Mouse (Mus musculus): ENCODE results near the gene Gripap1. TPM values are rescaled to one million over a fixed set of nuclear protein-coding genes. Genes with fewer than 3 reads are reported as not detected.
"Not testable (repeated sequence)": the region's sequence is repeated elsewhere in the genome, so short reads cannot be mapped to it uniquely, and the experiment has no call there.

The Gripap1 gene
- total and polyA plus RNA-seq, 3 experiments = 20.8 to 25.3 (median 24.6) TPM

DNA sequence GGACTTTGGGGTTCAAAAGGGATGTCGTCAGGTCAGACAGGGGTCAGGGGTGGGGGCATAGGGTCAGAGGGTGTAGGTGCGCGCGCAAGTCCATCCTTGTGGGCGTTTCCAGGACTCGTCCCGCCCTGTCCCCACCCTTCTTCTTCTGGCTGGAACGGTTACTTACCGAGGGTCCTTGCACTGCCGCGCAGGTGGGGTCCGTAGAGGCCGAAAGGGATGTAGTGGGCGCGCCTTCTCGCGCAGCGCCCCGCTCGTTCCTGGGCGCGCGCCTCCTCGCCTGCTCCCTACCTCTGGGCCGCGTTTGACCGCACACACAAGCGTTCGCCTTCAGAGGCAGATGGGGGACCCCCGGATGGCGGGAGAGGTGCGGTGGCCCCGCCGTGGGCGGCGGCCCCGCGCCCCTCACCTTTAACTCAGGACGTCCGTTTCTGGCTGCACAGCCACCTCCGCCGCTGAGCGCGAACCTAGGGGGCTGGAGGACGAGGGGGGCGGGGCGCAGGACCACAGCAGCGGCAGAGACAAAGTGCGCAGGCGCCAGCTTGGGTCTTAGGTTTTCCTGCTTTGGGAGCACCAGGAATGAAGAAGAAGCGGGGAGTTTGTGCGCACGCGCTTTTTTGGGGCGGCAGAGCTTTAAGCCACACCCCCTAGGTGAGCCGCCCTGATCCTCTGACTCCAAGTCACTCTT, 39.0 kb upstream of the Gripap1 start, which contains the start of gene Ccdc120:
Gene Ccdc120, minus strand, starts transcription at position 474 of the 685 bp plus-strand sequence.
- H3K36me3 ChIP-seq (ENCODE audit: control insufficient read depth, insufficient read depth, low read length) = no peaks in the 10 kb centered on the region
- no peaks in the 10 kb centered on the region for H3K4me1 ChIP-seq (ENCODE audit: control insufficient read depth, insufficient read depth, low read length)
- no peaks in the 10 kb centered on the region for H3K79me2 ChIP-seq (replicated peaks; ENCODE audit: control insufficient read depth, insufficient read depth, low read length)
- peak; percentile 65 to 66 for DNase-seq
- WGBS = 7% methylated on average over 55 of the region's 56 CpGs
- TF ChIP-seq EP300 (IDR thresholded peaks at IDR 0.05; ENCODE audit: insufficient read depth, low read depth, low read length) = no peak
- no peak for TF ChIP-seq POLR2A (IDR thresholded peaks at IDR 0.05; ENCODE audit: insufficient read depth, low read depth, low read length)
- TF ChIP-seq CTCF (IDR thresholded peaks at IDR 0.05) = no peak
- peak within 1 kb of the TSS; percentile 74 for H3K9ac ChIP-seq (ENCODE audit: low read depth, low read length)
- H3K27me3 ChIP-seq (ENCODE audit: control insufficient read depth, insufficient read depth, low read length) = no peaks in the 10 kb centered on the region
- H3K4me3 ChIP-seq = peak within 1 kb of the TSS; percentile 53
- intact Hi-C loops (cut with DNase I) = no loop called here
- H3K27ac ChIP-seq = no peak within 1 kb of the TSS

- H3K27ac ChIP-seq; H3K79me2 ChIP-seq (replicated peaks; ENCODE audit: control insufficient read depth, insufficient read depth, low read length); H3K9ac ChIP-seq (ENCODE audit: low read depth, low read length); H3K4me1 ChIP-seq (ENCODE audit: control insufficient read depth, insufficient read depth, low read length); H3K4me3 ChIP-seq; H3K27me3 ChIP-seq (ENCODE audit: control insufficient read depth, insufficient read depth, low read length); H3K36me3 ChIP-seq (ENCODE audit: control insufficient read depth, insufficient read depth, low read length): not testable (repeated sequence)
- intact Hi-C loops (cut with DNase I) = loop anchor here (1.0 kb wide), 1 partner anchor 23 kb away; no protein-coding TSS in a partner anchor
- peak; percentile 49 for TF ChIP-seq CTCF (IDR thresholded peaks at IDR 0.05)
- 12% methylated on average over 3 of the region's 3 CpGs for WGBS
- peak in 1 of 2 experiments; percentile 26 for DNase-seq
Observed at GRCm38 (mm10) chrX:7753627-7754026, 35.9 kb upstream of the Gripap1 start.

GRCm38 (mm10) chrX:7762137-7762920, 27.2 kb upstream of the Gripap1 start, which contains the start of gene Tfe3:
Tfe3 (plus strand) TSS chrX:7762560.
- 24% methylated on average over 38 of the region's 38 CpGs for WGBS
- peak within 1 kb of the TSS; percentile 63 for H3K4me3 ChIP-seq
- peaks cover 5% of the 10 kb centered on the region for H3K36me3 ChIP-seq (ENCODE audit: control insufficient read depth, insufficient read depth, low read length)
- no peak for TF ChIP-seq CTCF (IDR thresholded peaks at IDR 0.05)
- peak; percentile 81 for TF ChIP-seq POLR2A (IDR thresholded peaks at IDR 0.05; ENCODE audit: insufficient read depth, low read depth, low read length)
- H3K9ac ChIP-seq (ENCODE audit: low read depth, low read length) = peak within 1 kb of the TSS; percentile 92
- intact Hi-C loops (cut with DNase I) = no loop called here
- H3K79me2 ChIP-seq (replicated peaks; ENCODE audit: control insufficient read depth, insufficient read depth, low read length) = no peaks in the 10 kb centered on the region
- peak within 1 kb of the TSS; percentile 88 for H3K27ac ChIP-seq
- peaks cover 1% of the 10 kb centered on the region for H3K4me1 ChIP-seq (ENCODE audit: control insufficient read depth, insufficient read depth, low read length)
- DNase-seq = peak; percentile 87 to 95
- no peaks in the 10 kb centered on the region for H3K27me3 ChIP-seq (ENCODE audit: control insufficient read depth, insufficient read depth, low read length)

- no peaks in the 10 kb centered on the region for H3K27me3 ChIP-seq (ENCODE audit: control insufficient read depth, insufficient read depth, low read length)
Observed at GRCm38 (mm10) chrX:7762921-7763197, 26.7 kb upstream of the Gripap1 start.

GRCm38 (mm10) chrX:7763631-7764393, 25.8 kb upstream of the Gripap1 start:
- no peaks in the 10 kb centered on the region for H3K27me3 ChIP-seq (ENCODE audit: control insufficient read depth, insufficient read depth, low read length)
- H3K27ac ChIP-seq = peak overlapping the region; percentile 88; the same call in 1 of the 2 replicates
- H3K36me3 ChIP-seq (ENCODE audit: control insufficient read depth, insufficient read depth, low read length) = peaks cover 5% of the 10 kb centered on the region
- DNase-seq = peak; percentile 52 to 67
- intact Hi-C loops (cut with DNase I) = no loop called here
- 15% methylated on average over 22 of the region's 22 CpGs for WGBS
- H3K79me2 ChIP-seq (replicated peaks; ENCODE audit: control insufficient read depth, insufficient read depth, low read length) = no peaks in the 10 kb centered on the region
- peak overlapping the region; percentile 92 for H3K9ac ChIP-seq (ENCODE audit: low read depth, low read length)
- TF ChIP-seq POLR2A (IDR thresholded peaks at IDR 0.05; ENCODE audit: insufficient read depth, low read depth, low read length) (peak; percentile 32; the same call in 1 of the 2 replicates), CTCF (IDR thresholded peaks at IDR 0.05) (no peak)
- H3K4me1 ChIP-seq (ENCODE audit: control insufficient read depth, insufficient read depth, low read length) = peaks cover 1% of the 10 kb centered on the region
- peak overlapping the region; percentile 63 for H3K4me3 ChIP-seq

More at GRCm38 (mm10) chrX:7762921-7763197, 26.7 kb upstream of the Gripap1 start:
- intact Hi-C loops (cut with DNase I) = no loop called here
- peaks cover 1% of the 10 kb centered on the region for H3K4me1 ChIP-seq (ENCODE audit: control insufficient read depth, insufficient read depth, low read length)
- no peak for DNase-seq
- H3K27ac ChIP-seq = peak overlapping the region; percentile 88
- H3K79me2 ChIP-seq (replicated peaks; ENCODE audit: control insufficient read depth, insufficient read depth, low read length) = no peaks in the 10 kb centered on the region
- peak overlapping the region; percentile 92 for H3K9ac ChIP-seq (ENCODE audit: low read depth, low read length)
- H3K36me3 ChIP-seq (ENCODE audit: control insufficient read depth, insufficient read depth, low read length) = peaks cover 5% of the 10 kb centered on the region
- TF ChIP-seq CTCF (IDR thresholded peaks at IDR 0.05) = no peak
- no peak for TF ChIP-seq POLR2A (IDR thresholded peaks at IDR 0.05; ENCODE audit: insufficient read depth, low read depth, low read length)
- no peak for TF ChIP-seq EP300 (IDR thresholded peaks at IDR 0.05; ENCODE audit: insufficient read depth, low read depth, low read length)
- WGBS = 15% methylated on average over 21 of the region's 21 CpGs
- H3K4me3 ChIP-seq = peak overlapping the region; percentile 63

Measured in heart, adult 2 months (tissue).